Mouse (Mus musculus): ENCODE results near the gene Rft1. TPM values are rescaled to one million over a fixed set of nuclear protein-coding genes. Genes with fewer than 3 reads are reported as not detected.
A peak's percentile ranks its signal among the peaks of the same experiment; 100 is the strongest.

Gene Rft1
- polyA plus RNA-seq (2011; ENCODE audit: insufficient read length, low read depth, missing spikeins), result 18.2 and 20.4 TPM in 2 replicates

DNA sequence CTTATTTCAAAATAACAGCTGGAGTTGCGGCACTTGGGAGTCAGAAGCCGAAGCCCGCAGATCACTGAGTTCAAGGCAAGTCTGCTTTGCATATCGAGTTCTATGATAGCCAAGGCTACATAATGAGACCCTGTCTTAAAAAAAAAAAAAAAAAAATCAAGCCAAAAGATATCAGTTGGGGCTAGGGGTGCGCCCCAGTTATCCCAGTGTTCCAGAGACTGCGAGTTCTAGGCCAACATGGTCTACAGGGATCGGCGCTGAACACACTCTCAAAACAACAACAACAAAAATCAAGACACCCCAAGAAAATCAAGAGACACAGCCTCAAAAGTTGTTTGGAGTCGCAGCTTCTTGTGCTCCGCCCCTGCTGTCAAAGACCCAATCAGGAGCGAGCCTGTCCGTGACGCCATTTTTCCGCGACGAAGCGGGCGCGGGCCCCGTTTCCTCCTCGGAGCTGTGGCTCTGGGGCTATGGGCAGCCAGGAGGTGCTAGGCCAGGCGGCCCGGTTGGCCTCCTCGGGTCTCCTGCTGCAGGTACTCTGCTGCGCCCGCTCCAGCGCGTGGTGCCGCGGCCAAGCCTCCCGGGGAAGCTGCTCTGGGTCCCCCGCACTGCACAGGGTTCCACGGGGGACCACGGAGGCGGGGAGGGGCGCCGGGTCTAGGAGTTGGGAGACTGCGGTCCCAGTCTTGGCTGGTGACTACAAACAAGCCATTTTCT is at the start of gene Rft1:
Gene Rft1 (plus strand): TSS at position 418 of the 717 bp plus-strand sequence.
- Histone ChIP-seq H3K4me1 (ENCODE audit: control insufficient read depth, insufficient read depth, low read length) (peaks cover 2% of the 10 kb centered on the region; the same call in 1 of the 2 replicates), H3K27ac (ENCODE audit: insufficient read depth, low read length) (peak within 1 kb of the TSS; percentile 43; the same call in 1 of the 2 replicates), H3K4me3 (ENCODE audit: insufficient read depth, low read length) (peak within 1 kb of the TSS; percentile 91)
- TF ChIP-seq POLR2A (IDR thresholded peaks at IDR 0.05; ENCODE audit: low read depth, low read length) (peak; percentile 96), CTCF (IDR thresholded peaks at IDR 0.05; ENCODE audit: borderline replicate concordance, insufficient read depth, low read length) (no peak)

- Histone ChIP-seq H3K27ac (ENCODE audit: insufficient read depth, low read length) (no peak overlapping the region), H3K4me3 (ENCODE audit: insufficient read depth, low read length) (no peak overlapping the region), H3K4me1 (ENCODE audit: control insufficient read depth, insufficient read depth, low read length) (no peaks in the 10 kb centered on the region)
- TF ChIP-seq CTCF (IDR thresholded peaks at IDR 0.05; ENCODE audit: borderline replicate concordance, insufficient read depth, low read length) (no peak), POLR2A (IDR thresholded peaks at IDR 0.05; ENCODE audit: low read depth, low read length) (no peak)
Observed at GRCm38 (mm10) chr14:30606817-30607216, 47.3 kb upstream of the Rft1 start.

DNA sequence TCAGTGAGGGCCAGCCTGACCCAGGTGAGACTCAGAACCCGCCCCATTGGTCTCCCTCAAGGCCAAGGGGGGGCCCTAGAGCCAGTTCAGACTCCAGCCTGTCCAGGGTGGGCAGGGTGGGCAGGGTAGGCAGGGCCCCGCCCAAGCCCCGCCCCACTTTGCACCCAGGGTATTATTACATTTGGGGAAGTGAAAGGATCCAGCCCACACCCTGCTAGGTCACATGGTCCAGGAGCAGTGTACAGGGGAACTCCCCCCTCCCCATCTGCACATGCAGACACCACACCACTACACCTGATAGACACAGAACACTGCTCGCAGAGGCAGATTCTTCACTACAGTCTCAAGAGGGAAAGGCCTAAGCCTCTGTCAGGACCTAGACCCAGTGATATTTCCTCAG is 46.5 kb upstream of the Rft1 start:
- Histone ChIP-seq H3K27ac (ENCODE audit: insufficient read depth, low read length) (no peak overlapping the region), H3K4me1 (ENCODE audit: control insufficient read depth, insufficient read depth, low read length) (no peaks in the 10 kb centered on the region), H3K4me3 (ENCODE audit: insufficient read depth, low read length) (no peak overlapping the region)
- TF ChIP-seq POLR2A (IDR thresholded peaks at IDR 0.05; ENCODE audit: low read depth, low read length) (no peak), CTCF (IDR thresholded peaks at IDR 0.05; ENCODE audit: borderline replicate concordance, insufficient read depth, low read length) (no peak)

- no peaks in the 10 kb centered on the region for H3K4me1 ChIP-seq (ENCODE audit: control insufficient read depth, insufficient read depth, low read length)
Observed at GRCm38 (mm10) chr14:30608176-30608575, 46.0 kb upstream of the Rft1 start.

GRCm38 (mm10) chr14:30609499-30609898 is 44.7 kb upstream of the Rft1 start:
- H3K4me1 ChIP-seq (ENCODE audit: control insufficient read depth, insufficient read depth, low read length), result no peaks in the 10 kb centered on the region
- H3K27ac ChIP-seq (ENCODE audit: insufficient read depth, low read length), result no peak overlapping the region
- no peak for TF ChIP-seq POLR2A (IDR thresholded peaks at IDR 0.05; ENCODE audit: low read depth, low read length)
- TF ChIP-seq CTCF (IDR thresholded peaks at IDR 0.05; ENCODE audit: borderline replicate concordance, insufficient read depth, low read length), result no peak
- no peak overlapping the region for H3K4me3 ChIP-seq (ENCODE audit: insufficient read depth, low read length)

More at GRCm38 (mm10) chr14:30608176-30608575, 46.0 kb upstream of the Rft1 start:
- H3K4me3 ChIP-seq (ENCODE audit: insufficient read depth, low read length), result no peak overlapping the region
- TF ChIP-seq CTCF (IDR thresholded peaks at IDR 0.05; ENCODE audit: borderline replicate concordance, insufficient read depth, low read length) (no peak), POLR2A (IDR thresholded peaks at IDR 0.05; ENCODE audit: low read depth, low read length) (no peak)
- no peak overlapping the region for H3K27ac ChIP-seq (ENCODE audit: insufficient read depth, low read length)

DNA sequence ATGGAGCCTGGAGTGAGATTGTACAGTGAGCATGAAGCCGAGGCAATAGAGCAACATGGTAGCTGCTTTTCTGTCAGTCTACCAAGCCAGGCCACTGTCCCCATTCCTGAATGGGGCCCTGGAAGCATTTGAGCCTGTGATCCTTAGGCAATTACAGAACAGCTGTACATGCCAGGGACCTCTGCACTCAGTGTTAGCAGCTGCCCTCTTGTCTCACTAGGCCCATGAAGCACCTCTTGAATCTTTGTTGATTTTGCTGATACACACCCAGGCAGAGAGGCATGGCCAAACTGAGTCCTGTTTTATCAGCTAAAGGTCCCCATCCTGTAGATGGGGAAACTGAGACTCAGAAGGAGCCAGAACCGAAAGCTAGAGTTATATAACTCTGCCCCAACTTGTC is 43.9 kb upstream of the Rft1 start:
- Histone ChIP-seq H3K4me1 (ENCODE audit: control insufficient read depth, insufficient read depth, low read length) (no peaks in the 10 kb centered on the region), H3K27ac (ENCODE audit: insufficient read depth, low read length) (no peak overlapping the region), H3K4me3 (ENCODE audit: insufficient read depth, low read length) (no peak overlapping the region)
- TF ChIP-seq POLR2A (IDR thresholded peaks at IDR 0.05; ENCODE audit: low read depth, low read length) (no peak), CTCF (IDR thresholded peaks at IDR 0.05; ENCODE audit: borderline replicate concordance, insufficient read depth, low read length) (no peak)

DNA sequence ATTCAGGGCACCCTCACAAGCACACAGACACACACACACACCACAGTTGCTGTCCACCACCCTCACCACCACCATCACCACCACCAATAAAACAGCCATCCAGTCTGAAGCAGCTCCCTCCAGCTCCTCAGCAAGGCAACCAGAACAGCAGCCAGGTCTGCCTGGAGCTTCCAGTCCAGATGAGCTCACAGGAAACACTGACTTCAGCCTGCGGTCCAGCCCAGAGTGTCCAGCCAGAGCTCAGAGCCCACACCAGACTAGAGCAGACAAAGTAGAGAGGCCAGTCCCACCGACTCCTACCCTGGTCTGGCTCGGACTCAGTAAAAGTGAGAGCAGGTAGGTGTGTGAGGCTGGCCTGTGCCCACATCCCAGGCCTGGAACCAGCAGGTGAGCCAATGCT is 43.2 kb upstream of the Rft1 start:
- Histone ChIP-seq H3K4me1 (ENCODE audit: control insufficient read depth, insufficient read depth, low read length) (no peaks in the 10 kb centered on the region), H3K4me3 (ENCODE audit: insufficient read depth, low read length) (no peak overlapping the region), H3K27ac (ENCODE audit: insufficient read depth, low read length) (no peak overlapping the region)
- TF ChIP-seq POLR2A (IDR thresholded peaks at IDR 0.05; ENCODE audit: low read depth, low read length) (no peak), CTCF (IDR thresholded peaks at IDR 0.05; ENCODE audit: borderline replicate concordance, insufficient read depth, low read length) (no peak)

- H3K4me1 ChIP-seq (ENCODE audit: control insufficient read depth, insufficient read depth, low read length), result no peaks in the 10 kb centered on the region
- TF ChIP-seq POLR2A (IDR thresholded peaks at IDR 0.05; ENCODE audit: low read depth, low read length) (no peak), CTCF (IDR thresholded peaks at IDR 0.05; ENCODE audit: borderline replicate concordance, insufficient read depth, low read length) (peak; percentile 77)
- H3K4me3 ChIP-seq (ENCODE audit: insufficient read depth, low read length), result no peak overlapping the region
- no peak overlapping the region for H3K27ac ChIP-seq (ENCODE audit: insufficient read depth, low read length)
Observed at GRCm38 (mm10) chr14:30612523-30612922, 41.6 kb upstream of the Rft1 start.

- Histone ChIP-seq H3K4me1 (ENCODE audit: control insufficient read depth, insufficient read depth, low read length) (no peaks in the 10 kb centered on the region), H3K27ac (ENCODE audit: insufficient read depth, low read length) (no peak overlapping the region), H3K4me3 (ENCODE audit: insufficient read depth, low read length) (no peak overlapping the region)
- TF ChIP-seq CTCF (IDR thresholded peaks at IDR 0.05; ENCODE audit: borderline replicate concordance, insufficient read depth, low read length) (no peak), POLR2A (IDR thresholded peaks at IDR 0.05; ENCODE audit: low read depth, low read length) (no peak)
Observed at GRCm38 (mm10) chr14:30612962-30613715, 41.0 kb upstream of the Rft1 start.

DNA sequence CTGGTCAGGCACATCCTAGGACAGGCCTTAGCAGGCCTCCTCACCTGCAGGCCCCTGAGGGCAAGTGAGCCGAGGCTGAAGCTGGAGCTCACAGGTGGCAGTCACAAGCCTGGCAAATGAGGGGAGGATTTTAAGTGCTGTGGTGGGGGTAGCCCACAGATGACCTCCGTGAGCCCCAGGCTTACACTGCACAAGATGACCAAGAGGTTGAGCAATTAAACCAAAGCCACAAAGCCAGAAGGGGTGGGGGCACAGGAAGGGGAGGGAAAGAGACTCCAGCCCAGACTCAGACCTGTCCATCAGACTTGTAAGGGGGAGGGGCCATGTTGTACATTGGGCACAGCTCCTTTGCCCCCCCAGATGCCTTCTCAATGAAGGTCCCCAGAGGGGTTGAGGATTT is 37.4 kb upstream of the Rft1 start:
- no peak overlapping the region for H3K27ac ChIP-seq (ENCODE audit: insufficient read depth, low read length)

More for the DNA sequence above, 37.4 kb upstream of the Rft1 start:
- TF ChIP-seq POLR2A (IDR thresholded peaks at IDR 0.05; ENCODE audit: low read depth, low read length), result no peak
- no peak for TF ChIP-seq CTCF (IDR thresholded peaks at IDR 0.05; ENCODE audit: borderline replicate concordance, insufficient read depth, low read length)
- Histone ChIP-seq H3K4me3 (ENCODE audit: insufficient read depth, low read length) (no peak overlapping the region), H3K4me1 (ENCODE audit: control insufficient read depth, insufficient read depth, low read length) (no peaks in the 10 kb centered on the region)

Measured in embryonic fibroblast, embryonic 13.5 days (primary cell).